Mouse (Mus musculus): Measurements from ENCODE around the gene Mkrn1.

DNA sequence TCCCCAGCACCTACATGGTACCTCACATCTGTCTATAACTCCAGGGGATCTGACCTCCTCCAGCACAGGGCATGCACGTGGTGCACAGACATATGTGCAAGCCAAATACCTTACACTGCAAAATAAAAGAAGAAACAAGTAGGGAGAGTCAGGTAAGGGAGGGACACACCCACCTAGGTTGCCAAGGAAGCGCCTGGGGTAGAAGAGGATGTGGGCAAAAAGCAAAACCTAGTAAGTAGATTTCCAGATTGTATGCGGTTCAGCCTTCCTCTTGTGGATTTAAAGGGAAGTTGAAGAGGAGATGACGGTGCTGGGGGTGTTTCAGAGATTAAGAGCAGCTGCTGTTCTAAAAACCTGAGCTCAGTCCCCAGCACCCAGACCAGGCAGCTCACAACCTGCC lies 41.0 kb downstream of the Mkrn1 start:
- TF ChIP-seq POLR2A (IDR thresholded peaks at IDR 0.05; ENCODE audit: insufficient read length, low read depth) (no peak), MYOD1 (IDR thresholded peaks at IDR 0.05; ENCODE audit: control insufficient read depth in 1 of 3, insufficient read length in 2 of 3, low read depth in 2 of 3) (no peak)
